Mouse (Mus musculus) embryonic facial prominence, embryonic 10.5 days (tissue): ENCODE measurements at regions not wholly inside any gene's neighbourhood (a gene's known extent, or its start where the extent isn't known, plus 50 kb on each side); places are given as distances from the start of the nearest gene placed in this dataset.
A peak's percentile ranks its signal among the peaks of the same experiment; 100 is the strongest.

Experiments used
- DNase-seq: peaks from one replicate; pipeline ENCODE4 v3.0.0-alpha.2; 2017; ENCODE audit warnings: low spot score
- H3K27ac ChIP-seq: fragments of 300-500 bp; sonication (generic); replicated peaks from 2 replicates; pipeline ENCODE4 v1.5.1; 2016; ENCODE audit warnings: mild to moderate bottlenecking
- H3K27me3 ChIP-seq: fragments of 300-500 bp; sonication (generic); replicated peaks from 2 replicates; pipeline ENCODE4 v1.6.1; 2016; ENCODE audit warnings: low read depth, mild to moderate bottlenecking; ENCODE audit not compliant: poor library complexity, severe bottlenecking
- H3K36me3 ChIP-seq: fragments of 300-500 bp; sonication (generic); replicated peaks from 2 replicates; pipeline ENCODE4 v1.6.1; 2016; ENCODE audit warnings: mild to moderate bottlenecking, moderate library complexity
- H3K4me1 ChIP-seq: fragments of 300-500 bp; sonication (generic); 2 replicates; pipeline ENCODE4 v1.6.1; 2016
- H3K4me3 ChIP-seq: fragments of 300-500 bp; sonication (generic); 2 replicates; pipeline ENCODE4 v1.5.1; 2016; ENCODE audit warnings: mild to moderate bottlenecking, moderate library complexity
- H3K9me3 ChIP-seq: fragments of 300-500 bp; sonication (generic); 2 replicates; pipeline ENCODE4 v1.6.1; 2016; ENCODE audit warnings: mild to moderate bottlenecking
- WGBS: fragments of 180-500 bp; shearing (Covaris S2); methylation state at CpG from one replicate; pipeline ENCODE4 v1.1.7; 2016; 5-methylcytosine and 5-hydroxymethylcytosine counted together

DNA sequence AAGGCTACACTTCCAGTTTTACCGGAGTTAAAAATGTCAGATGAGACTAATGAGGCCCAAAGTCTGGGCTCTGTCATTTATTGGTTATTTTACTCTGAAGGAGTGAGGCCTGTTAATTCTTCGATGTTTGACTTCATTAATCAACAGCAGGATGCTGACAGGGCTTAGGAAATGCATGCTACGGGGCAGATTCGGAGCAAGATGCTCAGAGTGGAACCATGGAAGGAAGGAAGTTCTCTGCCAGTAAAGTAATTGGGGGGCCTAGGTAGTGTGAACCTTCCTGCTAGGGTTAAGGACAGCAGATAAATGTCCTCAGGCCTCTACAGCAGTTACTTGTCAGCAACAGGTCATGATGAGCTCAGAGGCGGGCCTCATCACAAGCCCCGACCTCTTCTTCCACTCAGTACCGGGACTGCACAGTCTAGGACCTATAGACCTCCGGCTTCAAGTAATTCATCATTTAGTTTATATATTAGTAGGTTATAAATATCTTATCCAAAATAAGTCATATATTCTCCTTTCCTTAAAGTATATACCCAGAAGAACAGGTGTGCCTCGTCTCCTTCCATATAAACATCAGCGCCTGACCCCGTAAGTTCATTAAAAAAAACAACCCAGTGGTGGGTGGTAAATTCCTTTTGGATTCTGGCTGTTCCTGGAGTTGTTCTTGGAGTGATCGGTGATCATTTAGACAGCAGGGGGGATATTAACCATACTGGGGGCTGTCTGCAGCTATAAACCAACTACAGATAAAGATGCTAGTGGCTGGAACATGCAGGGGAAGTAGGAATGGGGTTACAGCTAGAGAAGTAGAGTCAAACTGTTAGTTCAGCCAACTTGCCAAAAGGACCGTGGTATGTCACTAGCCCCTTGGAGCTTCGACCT, 124.9 kb upstream of the Egflam start:
- no peak overlapping the region for H3K4me3 ChIP-seq
- no peaks in the 10 kb centered on the region for H3K36me3 ChIP-seq
- H3K4me1 ChIP-seq: no peaks in the 10 kb centered on the region
- 88% methylated on average over 14 of the region's 14 CpGs for WGBS
- no peaks in the 10 kb centered on the region for H3K27me3 ChIP-seq
- H3K27ac ChIP-seq: no peak overlapping the region
- H3K9me3 ChIP-seq: no peaks in the 10 kb centered on the region
- no peak for DNase-seq

DNA sequence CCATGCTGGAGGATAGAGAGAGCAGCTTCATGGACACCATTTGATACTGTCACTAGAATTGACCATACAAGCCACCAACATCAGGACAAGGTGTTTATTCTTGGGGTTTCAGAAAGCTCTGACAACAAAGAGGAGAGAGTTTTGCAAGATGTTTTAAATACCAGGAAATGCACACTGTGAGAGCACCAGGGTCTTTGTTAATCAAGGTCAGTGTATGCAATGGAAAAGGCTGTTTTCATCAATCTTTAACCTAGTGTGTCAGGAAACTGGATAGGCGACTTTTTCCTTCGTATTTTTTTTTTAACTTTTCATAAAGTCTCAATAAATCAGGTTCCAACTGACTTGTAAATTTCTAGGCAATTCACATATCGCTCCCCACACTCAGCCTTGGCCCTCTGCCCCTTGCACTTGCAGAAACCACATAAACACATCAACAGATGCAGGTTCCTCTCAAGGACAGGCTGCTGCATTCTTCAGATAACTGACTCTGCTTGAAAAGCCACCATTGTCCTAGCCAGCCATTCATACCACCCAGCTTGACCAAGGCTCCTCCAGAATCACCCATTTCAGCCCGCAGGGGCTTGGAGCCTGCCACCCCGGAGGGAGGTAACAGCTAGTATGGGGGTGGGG, 132.9 kb upstream of the Egflam start:
- Histone ChIP-seq H3K9me3 (no peaks in the 10 kb centered on the region), H3K27me3 (no peaks in the 10 kb centered on the region), H3K36me3 (no peaks in the 10 kb centered on the region), H3K4me1 (peaks cover 14% of the 10 kb centered on the region), H3K27ac (no peak overlapping the region; the same call in 1 of the 2 replicates), H3K4me3 (no peak overlapping the region)
- 17% methylated on average over 5 of the region's 5 CpGs for WGBS
- DNase-seq: peak; percentile 28

GRCm38 (mm10) chr15:7537858-7538257, 139.7 kb upstream of the Egflam start:
- Histone ChIP-seq H3K36me3 (no peaks in the 10 kb centered on the region), H3K9me3 (no peaks in the 10 kb centered on the region), H3K4me3 (no peak overlapping the region), H3K4me1 (no peaks in the 10 kb centered on the region), H3K27me3 (no peaks in the 10 kb centered on the region), H3K27ac (no peak overlapping the region)
- WGBS: 87% methylated on average over 4 of the region's 4 CpGs
- no peak for DNase-seq

GRCm38 (mm10) chr15:7553190-7553895, 155.1 kb upstream of the Egflam start:
- 81% methylated on average over 2 of the region's 2 CpGs for WGBS
- Histone ChIP-seq H3K4me3 (no peak overlapping the region), H3K36me3 (no peaks in the 10 kb centered on the region), H3K9me3 (no peaks in the 10 kb centered on the region), H3K27ac (no peak overlapping the region), H3K27me3 (no peaks in the 10 kb centered on the region), H3K4me1 (no peaks in the 10 kb centered on the region)
- DNase-seq: no peak

GRCm38 (mm10) chr15:7554433-7554832, 156.2 kb upstream of the Egflam start:
- WGBS: 85% methylated on average over 3 of the region's 3 CpGs
- H3K9me3 ChIP-seq: no peaks in the 10 kb centered on the region
- no peak overlapping the region for H3K4me3 ChIP-seq
- DNase-seq: no peak
- no peaks in the 10 kb centered on the region for H3K4me1 ChIP-seq
- no peaks in the 10 kb centered on the region for H3K27me3 ChIP-seq
- no peak overlapping the region for H3K27ac ChIP-seq
- no peaks in the 10 kb centered on the region for H3K36me3 ChIP-seq

DNA sequence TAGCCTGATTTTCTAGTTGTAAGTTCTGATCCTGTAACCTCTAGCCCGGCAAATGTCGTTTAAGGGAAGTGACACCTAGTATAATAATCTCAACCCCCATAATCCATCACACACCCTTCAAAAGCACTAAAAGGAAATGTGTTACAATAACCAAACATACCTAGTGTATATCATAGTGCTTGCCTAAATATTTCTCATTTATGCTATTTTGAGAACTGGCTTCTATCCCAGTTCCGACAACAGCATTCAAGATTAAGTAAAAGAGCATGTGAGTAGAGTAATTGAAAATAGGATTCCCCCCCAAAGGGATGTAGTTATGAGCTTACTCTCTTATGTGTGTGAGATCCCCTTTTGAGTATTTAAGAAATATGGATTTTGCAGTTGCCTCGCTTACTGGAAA, 165.1 kb upstream of the Egflam start:
- Histone ChIP-seq H3K4me3 (no peak overlapping the region), H3K36me3 (no peaks in the 10 kb centered on the region), H3K27me3 (no peaks in the 10 kb centered on the region), H3K9me3 (no peaks in the 10 kb centered on the region), H3K27ac (no peak overlapping the region), H3K4me1 (no peaks in the 10 kb centered on the region)
- DNase-seq: no peak
- 88% methylated on average over 4 of the region's 4 CpGs for WGBS

DNA sequence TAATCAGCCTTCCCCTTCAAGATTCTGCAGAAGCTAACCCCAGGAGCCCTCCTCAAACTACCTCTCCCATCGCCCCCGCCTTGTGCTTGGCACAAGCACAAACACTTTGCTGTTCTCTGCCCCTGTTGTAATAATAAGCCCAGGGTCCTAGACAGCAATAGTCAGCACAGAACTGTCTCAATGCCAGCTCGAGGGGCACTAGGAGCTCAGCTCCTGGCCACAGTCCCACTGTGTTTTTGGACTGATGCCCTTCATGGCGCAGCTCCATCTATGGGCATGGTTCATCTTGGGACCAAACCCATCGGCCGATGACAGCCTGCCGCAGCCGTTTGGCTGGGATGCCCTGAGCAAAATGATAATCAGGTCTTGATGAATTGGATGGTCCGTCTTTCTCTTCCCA, 165.5 kb upstream of the Egflam start:
- Histone ChIP-seq H3K4me1 (no peaks in the 10 kb centered on the region), H3K36me3 (no peaks in the 10 kb centered on the region), H3K27ac (no peak overlapping the region), H3K4me3 (no peak overlapping the region), H3K27me3 (no peaks in the 10 kb centered on the region), H3K9me3 (no peaks in the 10 kb centered on the region)
- no peak for DNase-seq
- 93% methylated on average over 9 of the region's 9 CpGs for WGBS

GRCm38 (mm10) chr15:7572221-7572620, 174.0 kb upstream of the Egflam start:
- Histone ChIP-seq H3K4me3 (no peak overlapping the region), H3K36me3 (no peaks in the 10 kb centered on the region), H3K27me3 (no peaks in the 10 kb centered on the region), H3K4me1 (no peaks in the 10 kb centered on the region), H3K27ac (no peak overlapping the region), H3K9me3 (no peaks in the 10 kb centered on the region)
- WGBS: 83% methylated on average over 1 of the region's 1 CpGs
- no peak for DNase-seq

DNA sequence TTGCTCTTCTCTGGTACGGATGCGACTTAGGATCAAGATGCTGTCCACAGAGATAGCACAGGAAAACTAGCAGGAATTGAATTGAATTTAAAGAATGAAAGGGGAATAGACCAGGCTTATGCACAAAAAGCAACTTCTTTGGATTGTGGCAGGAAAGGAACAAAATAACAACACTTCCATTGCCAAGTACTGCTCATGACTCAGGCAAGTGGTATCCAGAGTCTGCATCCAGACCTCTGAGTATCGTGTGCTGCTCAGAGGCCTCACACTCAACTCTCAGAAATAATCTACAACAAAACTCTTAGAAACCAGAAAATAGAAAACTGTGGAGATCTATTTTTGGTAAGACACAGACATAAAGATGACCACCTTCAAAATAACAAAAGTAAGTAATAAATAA, 176.1 kb upstream of the Egflam start:
- 94% methylated on average over 3 of the region's 3 CpGs for WGBS
- Histone ChIP-seq H3K4me1 (peaks cover 7% of the 10 kb centered on the region; the same call in 1 of the 2 replicates), H3K9me3 (no peaks in the 10 kb centered on the region), H3K27ac (no peak overlapping the region), H3K4me3 (no peak overlapping the region), H3K36me3 (no peaks in the 10 kb centered on the region), H3K27me3 (no peaks in the 10 kb centered on the region)
- no peak for DNase-seq

DNA sequence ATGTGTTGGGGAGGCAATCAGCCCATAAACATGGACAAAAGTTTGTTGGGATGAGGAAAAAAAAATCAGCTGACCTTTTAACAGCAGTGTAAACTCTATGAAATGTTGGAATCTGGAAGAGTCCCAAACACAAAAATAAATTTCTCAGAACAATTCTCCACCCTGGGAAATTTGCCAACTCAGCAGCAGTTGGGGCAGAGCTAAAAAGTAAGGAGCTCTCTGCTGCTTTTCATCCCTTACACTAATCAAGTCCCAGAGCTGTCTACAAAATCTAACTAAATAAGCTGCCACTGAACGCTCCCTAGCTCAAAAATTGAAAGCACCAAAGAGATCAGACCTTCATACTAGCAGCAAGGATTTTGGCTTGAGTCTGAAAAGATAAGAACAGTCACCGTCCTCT, 176.6 kb upstream of the Egflam start:
- Histone ChIP-seq H3K4me1 (peaks cover 7% of the 10 kb centered on the region; the same call in 1 of the 2 replicates), H3K27ac (no peak overlapping the region), H3K9me3 (no peaks in the 10 kb centered on the region), H3K4me3 (no peak overlapping the region), H3K36me3 (no peaks in the 10 kb centered on the region), H3K27me3 (no peaks in the 10 kb centered on the region)
- 84% methylated on average over 2 of the region's 2 CpGs for WGBS
- DNase-seq: no peak

GRCm38 (mm10) chr15:7578439-7578838, 180.2 kb upstream of the Egflam start:
- DNase-seq: peak; percentile 11
- WGBS: 49% methylated on average over 3 of the region's 3 CpGs

DNA sequence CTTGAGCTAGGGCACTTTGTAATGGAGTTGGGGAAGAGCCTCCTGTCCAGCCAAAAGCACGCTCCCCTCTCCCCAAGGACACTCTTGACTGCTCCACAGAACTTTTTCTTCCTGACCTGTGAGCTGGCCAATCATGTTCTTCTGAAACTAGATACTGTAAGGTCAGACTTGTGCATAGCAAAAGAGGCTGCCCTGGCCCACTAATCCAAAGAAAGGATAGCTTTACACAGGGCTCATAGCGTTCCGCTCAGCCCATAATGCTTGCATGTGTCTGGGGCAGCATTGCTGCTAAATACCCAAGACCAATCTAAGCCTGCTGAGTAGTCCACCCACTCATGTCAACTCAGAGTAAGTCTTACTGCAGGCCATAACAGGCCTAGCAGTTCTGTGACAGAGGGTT, 189.0 kb upstream of the Egflam start:
- no peak overlapping the region for H3K4me3 ChIP-seq
- H3K9me3 ChIP-seq: no peaks in the 10 kb centered on the region
- H3K4me1 ChIP-seq: no peaks in the 10 kb centered on the region
- no peaks in the 10 kb centered on the region for H3K36me3 ChIP-seq
- H3K27ac ChIP-seq: no peak overlapping the region
- no peaks in the 10 kb centered on the region for H3K27me3 ChIP-seq
- DNase-seq: no peak
- WGBS: 85% methylated on average over 3 of the region's 3 CpGs

More at GRCm38 (mm10) chr15:7578439-7578838, 180.2 kb upstream of the Egflam start:
- H3K4me1 ChIP-seq: peaks cover 7% of the 10 kb centered on the region; the same call in 1 of the 2 replicates
- no peaks in the 10 kb centered on the region for H3K36me3 ChIP-seq
- H3K27me3 ChIP-seq: no peaks in the 10 kb centered on the region
- H3K4me3 ChIP-seq: no peak overlapping the region
- no peak overlapping the region for H3K27ac ChIP-seq
- H3K9me3 ChIP-seq: no peaks in the 10 kb centered on the region
